ENCODE assay signal across 21 mouse cellular contexts in the genomic region with DNA sequence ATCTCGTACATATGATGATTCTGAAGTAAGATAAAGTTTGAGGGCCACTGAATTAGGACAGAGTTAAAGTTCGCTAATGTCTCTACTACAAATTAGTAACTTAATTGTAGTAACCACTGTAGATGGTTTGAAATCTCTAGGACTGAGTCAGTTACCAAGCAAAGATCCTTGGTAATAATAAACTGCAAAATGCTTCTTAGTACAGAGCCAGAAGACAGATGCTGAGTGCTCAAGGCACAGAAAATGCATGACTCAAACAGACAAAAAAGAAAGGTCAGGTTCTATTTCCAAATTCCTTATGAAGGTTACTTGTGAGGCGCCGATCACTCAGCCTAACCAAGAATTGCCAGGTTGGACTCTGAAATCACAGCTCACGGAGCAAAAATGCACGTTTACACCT.
"Had no signal": no experiment of that assay in that cellular context is flagged by ENCODE, and none has a peak within 500 bp of the region (broad histone marks: within the 10 kb centered on the region; RNA-seq: fewer than 3 reads in every experiment).

No protein-coding gene starts in this region.

- H3K27me3 ChIP-seq: heart, embryonic 13.5 days; heart, embryonic 15.5 days; hindbrain, embryonic 13.5 days; hindbrain, embryonic 15.5 days; limb, embryonic 13.5 days; limb, embryonic 15.5 days; liver, embryonic 12.5 days had no signal

- ATAC-seq: hindbrain, postnatal 0 days; intestine, embryonic 16.5 days; liver, embryonic 12.5 days had no signal

- DNase-seq: gastrocnemius, postnatal 14 days; gastrocnemius, postnatal 36 days; heart, adult 2 months; heart, postnatal 14 days; heart, postnatal 36 days; kidney, adult 11 months; kidney, adult 8-10 months; kidney, postnatal 10 days; kidney, postnatal 36 days; layer of hippocampus, adult 9-11 months; layer of hippocampus, postnatal 36 days; left cerebral cortex, postnatal 4 days had no signal
